Mouse (Mus musculus) MEL (cell line): Measurements from ENCODE around the gene Npm3. TPM values are rescaled to one million over a fixed set of nuclear protein-coding genes. Genes with fewer than 3 reads are reported as not detected.

Source experiments
- DNase-seq: peaks from one replicate; pipeline ENCODE4 v3.0.0; 2011; ENCODE audit warnings: low read depth, low spot score
- H3K27ac ChIP-seq: 2 replicates; pipeline ENCODE4 v1.5.1; 2012; ENCODE audit warnings: low read depth, mild to moderate bottlenecking, control low read depth, low read length, moderate library complexity; ENCODE audit not compliant: control insufficient read depth
- H3K27me3 ChIP-seq, 2 experiments: fragments of 150-350 bp in 1 of 2; sonication (generic) in 1 of 2; 2 replicates each; pipeline ENCODE4 v1.6.1; 2012; ENCODE audit warnings: low read length in 2 of 2, mild to moderate bottlenecking in 2 of 2, improper control_type of control experiment in 1 of 2, moderate library complexity in 1 of 2; ENCODE audit not compliant: insufficient read depth in 2 of 2, control insufficient read depth in 1 of 2
- H3K36me3 ChIP-seq, 2 experiments: 2 replicates each; pipeline ENCODE4 v1.6.1; 2012 to 2014; ENCODE audit warnings: low read length in 2 of 2, improper control_type of control experiment in 1 of 2, inconsistent platforms in 1 of 2, mild to moderate bottlenecking in 1 of 2; ENCODE audit not compliant: insufficient read depth in 2 of 2, control insufficient read depth in 1 of 2
- H3K4me1 ChIP-seq, 2 experiments: fragments of 150-350 bp in 1 of 2; sonication (generic) in 1 of 2; 2 replicates each; pipeline ENCODE4 v1.6.1; 2012; ENCODE audit warnings: low read length in 2 of 2, improper control_type of control experiment in 1 of 2, mild to moderate bottlenecking in 1 of 2; ENCODE audit not compliant: insufficient read depth in 2 of 2, control insufficient read depth in 1 of 2
- H3K4me3 ChIP-seq, 2 experiments: fragments of 150-350 bp in 1 of 2; sonication (generic) in 1 of 2; 2 replicates each; pipeline ENCODE4 v1.5.1; 2012; ENCODE audit warnings: low read depth in 2 of 2, low read length in 2 of 2, mild to moderate bottlenecking in 2 of 2, moderate library complexity in 2 of 2, control low read depth in 1 of 2, improper control_type of control experiment in 1 of 2; ENCODE audit not compliant: control insufficient read depth in 1 of 2, insufficient read depth in 1 of 2
- H3K79me2 ChIP-seq: 2 replicates; pipeline ENCODE4 v1.6.1; 2012; ENCODE audit warnings: mild to moderate bottlenecking, low read length, moderate library complexity; ENCODE audit not compliant: control insufficient read depth, poor library complexity, insufficient read depth
- H3K9ac ChIP-seq: 2 replicates; pipeline ENCODE4 v1.6.1; 2012; ENCODE audit warnings: low read depth, mild to moderate bottlenecking, control low read depth, low read length, moderate library complexity; ENCODE audit not compliant: control insufficient read depth, poor library complexity, severe bottlenecking
- H3K9me3 ChIP-seq: fragments of 150-350 bp; sonication (generic); replicated peaks from 2 replicates; pipeline ENCODE4 v1.6.1; 2012; ENCODE audit warnings: mild to moderate bottlenecking, low read length, improper control_type of control experiment, moderate library complexity; ENCODE audit not compliant: insufficient read depth
- BHLHE40 ChIP-seq: IDR thresholded peaks from 2 replicates; pipeline ENCODE4 v1.6.1; 2012; ENCODE audit warnings: low read depth, mild to moderate bottlenecking, inconsistent platforms, low read length, improper control_type of control experiment, borderline replicate concordance
- CHD1 ChIP-seq: IDR thresholded peaks from 2 replicates; pipeline ENCODE4 v1.6.1; 2012; ENCODE audit warnings: low read depth, mild to moderate bottlenecking, inconsistent platforms, low read length, improper control_type of control experiment
- CHD2 ChIP-seq: IDR thresholded peaks from 2 replicates; pipeline ENCODE4 v1.6.1; 2011; ENCODE audit warnings: low read length, improper control_type of control experiment
- CTCF ChIP-seq, 3 experiments: IDR thresholded peaks in 2 of 3; conservative IDR thresholded peaks in 1 of 3; 2 replicates each; pipeline ENCODE4 v1.5.1; 2011 to 2012; ENCODE audit warnings: low read length in 3 of 3, low read depth in 2 of 3, mild to moderate bottlenecking in 2 of 3, improper control_type of control experiment in 1 of 3, inconsistent platforms in 1 of 3, mixed read lengths in 1 of 3, moderate library complexity in 1 of 3; ENCODE audit not compliant: control insufficient read depth in 1 of 3, insufficient read depth in 1 of 3, poor library complexity in 1 of 3, severe bottlenecking in 1 of 3
- E2F4 ChIP-seq: IDR thresholded peaks from 2 replicates; pipeline ENCODE4 v1.6.1; 2011; ENCODE audit warnings: low read depth, low read length, improper control_type of control experiment, borderline replicate concordance
- ELF1 ChIP-seq: IDR thresholded peaks from 2 replicates; pipeline ENCODE4 v1.6.1; 2014; ENCODE audit warnings: low read depth, mild to moderate bottlenecking, inconsistent platforms, low read length, improper control_type of control experiment, moderate library complexity
- EP300 ChIP-seq, 2 experiments: IDR thresholded peaks; 2 replicates each; pipeline ENCODE4 v1.6.1; 2011; ENCODE audit warnings: improper control_type of control experiment in 2 of 2, low read length in 2 of 2, low read depth in 1 of 2, mild to moderate bottlenecking in 1 of 2
- ETS1 ChIP-seq: IDR thresholded peaks from 2 replicates; pipeline ENCODE4 v1.6.1; 2012; ENCODE audit warnings: low read depth, mild to moderate bottlenecking, inconsistent platforms, low read length, improper control_type of control experiment, moderate library complexity
- GABPA ChIP-seq: IDR thresholded peaks from 2 replicates; pipeline ENCODE4 v1.6.1; 2012; ENCODE audit warnings: low read depth, mild to moderate bottlenecking, inconsistent platforms, low read length, improper control_type of control experiment, moderate library complexity
- JUND ChIP-seq: IDR thresholded peaks from 2 replicates; pipeline ENCODE4 v1.6.1; 2011; ENCODE audit warnings: low read depth, mild to moderate bottlenecking, improper control_type of control experiment, low read length
- MAFK ChIP-seq: IDR thresholded peaks from 2 replicates; pipeline ENCODE4 v1.6.1; 2011; ENCODE audit warnings: low read depth, mild to moderate bottlenecking, low read length, improper control_type of control experiment, borderline replicate concordance
- MAX ChIP-seq: IDR thresholded peaks from 2 replicates; pipeline ENCODE4 v1.6.1; 2011; ENCODE audit warnings: low read length, improper control_type of control experiment
- MAZ ChIP-seq: IDR thresholded peaks from 2 replicates; pipeline ENCODE4 v1.6.1; 2012; ENCODE audit warnings: low read depth, mild to moderate bottlenecking, inconsistent platforms, low read length, improper control_type of control experiment
- MEF2A ChIP-seq: IDR thresholded peaks from 2 replicates; pipeline ENCODE4 v1.6.1; 2014; ENCODE audit warnings: low read depth, mild to moderate bottlenecking, inconsistent platforms, low read length, improper control_type of control experiment; ENCODE audit not compliant: poor library complexity, insufficient replicate concordance, severe bottlenecking; ENCODE audit errors: extremely low read depth
- MXI1 ChIP-seq: IDR thresholded peaks from 2 replicates; pipeline ENCODE4 v1.6.1; 2011; ENCODE audit warnings: mild to moderate bottlenecking, low read depth, low read length, improper control_type of control experiment
- MYB ChIP-seq: IDR thresholded peaks from 2 replicates; pipeline ENCODE4 v1.6.1; 2011; ENCODE audit warnings: mild to moderate bottlenecking, low read depth, low read length, improper control_type of control experiment
- NELFE ChIP-seq: IDR thresholded peaks from 2 replicates; pipeline ENCODE4 v1.6.1; 2011; ENCODE audit warnings: low read depth, low read length, improper control_type of control experiment
- POLR2AphosphoS2 ChIP-seq: IDR thresholded peaks from 2 replicates; pipeline ENCODE4 v1.6.1; 2011; ENCODE audit warnings: low read length, improper control_type of control experiment
- RCOR1 ChIP-seq: IDR thresholded peaks from 2 replicates; pipeline ENCODE4 v1.6.1; 2012; ENCODE audit warnings: low read depth, mild to moderate bottlenecking, inconsistent platforms, low read length, improper control_type of control experiment
- SIN3A ChIP-seq: IDR thresholded peaks from 2 replicates; pipeline ENCODE4 v1.6.1; 2012; ENCODE audit warnings: low read length, improper control_type of control experiment, inconsistent platforms
- TBP ChIP-seq: IDR thresholded peaks from 2 replicates; pipeline ENCODE4 v1.8.0; 2011; ENCODE audit warnings: low read depth, low read length, improper control_type of control experiment
- UBTF ChIP-seq: IDR thresholded peaks from 2 replicates; pipeline ENCODE4 v1.6.1; 2012; ENCODE audit warnings: low read depth, mild to moderate bottlenecking, inconsistent platforms, low read length, improper control_type of control experiment, moderate library complexity, borderline replicate concordance; ENCODE audit not compliant: insufficient read depth
- ZMIZ1 ChIP-seq: IDR thresholded peaks from 2 replicates; pipeline ENCODE4 v1.6.1; 2012; ENCODE audit warnings: low read depth, mild to moderate bottlenecking, inconsistent platforms, low read length, improper control_type of control experiment, moderate library complexity
- ZNF384 ChIP-seq: IDR thresholded peaks from 2 replicates; pipeline ENCODE4 v1.6.1; 2012; ENCODE audit warnings: low read depth, mild to moderate bottlenecking, inconsistent platforms, low read length, improper control_type of control experiment
- polyA plus RNA-seq, 2 experiments: library from polyadenylated mRNA; stranded (reverse) in 1 of 2; unstranded in 1 of 2; fragments of >175 nt in 1 of 2; fragments of >200 nt in 1 of 2; gene quantifications; 2 replicates each; pipeline versions ENCODE4 v1.2.1 to v1.2.4; 2012; ENCODE audit warnings: low replicate concordance in 2 of 2, low read depth in 1 of 2; ENCODE audit not compliant: insufficient read length in 2 of 2, insufficient read depth in 1 of 2, missing spikeins in 1 of 2
- total RNA-seq: library from RNA; depleted of rRNA; stranded (reverse); fragments of 300-350 nt; gene quantifications from 2 replicates; pipeline ENCODE4 v1.2.3, GENCODE M21; 2012

The Npm3 gene
- total and polyA plus RNA-seq, 3 experiments: 426 to 602 TPM; not detected in 1

GRCm38 (mm10) chr19:45783181-45783932 lies 34.0 kb upstream of the Npm3 start, which contains the start of gene Mgea5 (continued):
- TF ChIP-seq POLR2AphosphoS2 (peak; percentile 60; the same call in 1 of the 2 replicates), NELFE (peak; percentile 81), E2F4 (no peak), MYB (no peak)

GRCm38 (mm10) chr19:45782315-45783001 lies 33.1 kb upstream of the Npm3 start:
- H3K9me3 ChIP-seq: no peaks in the 10 kb centered on the region
- peak; percentile 89 for DNase-seq

GRCm38 (mm10) chr19:45781676-45782075 lies 32.3 kb upstream of the Npm3 start:
- Histone ChIP-seq H3K4me3 (peak overlapping the region; percentile 25 to 70), H3K4me1 (peaks cover 16 to 23% of the 10 kb centered on the region in 2 experiments), H3K9me3 (no peaks in the 10 kb centered on the region), H3K79me2 (peaks cover 36% of the 10 kb centered on the region), H3K27ac (no peak overlapping the region), H3K36me3 (peaks cover 14 to 22% of the 10 kb centered on the region in 2 experiments), H3K9ac (peak overlapping the region; percentile 10; the same call in 1 of the 2 replicates), H3K27me3 (no peaks in the 10 kb centered on the region)
- DNase-seq: no peak
- TF ChIP-seq SIN3A (no peak), CHD1 (0 out of 2 replicates have a peak, but pooled peaks have one; percentile 22), CTCF (IDR thresholded peaks at IDR 0.05 in 2 of 3, conservative IDR thresholded peaks at IDR 0.05 in 1 of 3; ENCODE audit: control insufficient read depth in 1 of 3, insufficient read depth in 1 of 3, low read depth in 2 of 3, low read length in 3 of 3, poor library complexity in 1 of 3, severe bottlenecking in 1 of 3) (peak in 2 of 3 experiments; percentile 12 to 22; a peak in 3 of 6 replicates), ELF1 (no peak), ETS1 (0 out of 2 replicates have a peak, but pooled peaks have one; percentile 5), MYB (no peak)

More at GRCm38 (mm10) chr19:45782315-45783001, 33.1 kb upstream of the Npm3 start:
- peak overlapping the region; percentile 93 for H3K27ac ChIP-seq
- peak overlapping the region; percentile 70 to 98 for H3K4me3 ChIP-seq
- peaks cover 8 to 22% of the 10 kb centered on the region in 2 experiments for H3K36me3 ChIP-seq
- TF ChIP-seq JUND: no peak
- TF ChIP-seq SIN3A: no peak; the same call in 1 of the 2 replicates
- TF ChIP-seq RCOR1: peak; percentile 57
- no peak for TF ChIP-seq MEF2A
- TF ChIP-seq MAX: 0 out of 2 replicates have a peak, but pooled peaks have one; percentile 30
- peak; percentile 43; the same call in 1 of the 2 replicates for TF ChIP-seq BHLHE40
- TF ChIP-seq EP300 (IDR thresholded peaks at IDR 0.05; ENCODE audit: low read depth in 1 of 2, low read length in 2 of 2): 0 out of 4 replicates have a peak, but pooled peaks of 1 of the 2 experiments have one; percentile 1
- TF ChIP-seq ELF1: no peak
- TF ChIP-seq UBTF: no peak
- TF ChIP-seq ZMIZ1: no peak
- no peak; the same call in 1 of the 2 replicates for TF ChIP-seq CHD2
- no peak for TF ChIP-seq MAFK
- TF ChIP-seq GABPA: no peak
- no peak for TF ChIP-seq MAZ
- no peak for TF ChIP-seq TBP
- TF ChIP-seq MXI1: peak; percentile 72
- TF ChIP-seq ZNF384: peak; percentile 64; the same call in 1 of the 2 replicates
- no peaks in the 10 kb centered on the region for H3K27me3 ChIP-seq
- H3K4me1 ChIP-seq: peaks cover 16 to 23% of the 10 kb centered on the region in 2 experiments
- H3K79me2 ChIP-seq: peaks cover 36% of the 10 kb centered on the region
- H3K9ac ChIP-seq: peak overlapping the region; percentile 97
